Mouse (Mus musculus) gastrocnemius, postnatal 10 days (tissue): ENCODE results near the gene Mrps23. TPM values are rescaled to one million over a fixed set of nuclear protein-coding genes. Genes with fewer than 3 reads are reported as not detected.

Experiments used
- DNase-seq: peaks from one replicate; pipeline ENCODE4 v3.0.0; 2021; ENCODE audit warnings: mixed read lengths
- total RNA-seq, 2 experiments: library from RNA; stranded (reverse); gene quantifications; 2 replicates each; pipeline ENCODE4 v1.2.3; 2021

Mrps23 gene
- total RNA-seq, 2 experiments from 2014 or later = 121 to 133 TPM

GRCm38 (mm10) chr11:88250568-88250967 is 46.4 kb downstream of the Mrps23 start:
- DNase-seq = no peak

DNA sequence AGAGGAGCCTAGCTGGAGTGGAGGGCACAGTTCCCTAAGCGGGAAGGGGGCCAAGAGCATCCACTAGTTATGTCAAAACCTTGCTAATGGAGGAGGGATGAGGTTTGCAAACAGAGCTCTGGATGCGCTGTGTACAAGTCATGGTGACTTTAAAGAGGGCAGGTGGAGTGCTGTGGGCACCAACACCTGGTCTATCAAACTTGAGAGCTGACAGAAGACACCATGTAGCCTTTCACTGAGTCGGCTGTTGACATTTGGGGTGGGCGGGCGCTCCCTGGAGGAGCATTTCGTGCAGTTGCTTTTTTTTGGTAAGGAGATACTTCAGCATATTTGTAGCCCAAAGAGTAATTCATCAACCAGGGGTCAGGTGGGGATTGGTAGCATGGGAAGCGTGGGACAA is 47.1 kb downstream of the Mrps23 start:
- no peak for DNase-seq

- DNase-seq = peak; percentile 95
Measured at GRCm38 (mm10) chr11:88251972-88252766, 48.0 kb downstream of the Mrps23 start.

DNA sequence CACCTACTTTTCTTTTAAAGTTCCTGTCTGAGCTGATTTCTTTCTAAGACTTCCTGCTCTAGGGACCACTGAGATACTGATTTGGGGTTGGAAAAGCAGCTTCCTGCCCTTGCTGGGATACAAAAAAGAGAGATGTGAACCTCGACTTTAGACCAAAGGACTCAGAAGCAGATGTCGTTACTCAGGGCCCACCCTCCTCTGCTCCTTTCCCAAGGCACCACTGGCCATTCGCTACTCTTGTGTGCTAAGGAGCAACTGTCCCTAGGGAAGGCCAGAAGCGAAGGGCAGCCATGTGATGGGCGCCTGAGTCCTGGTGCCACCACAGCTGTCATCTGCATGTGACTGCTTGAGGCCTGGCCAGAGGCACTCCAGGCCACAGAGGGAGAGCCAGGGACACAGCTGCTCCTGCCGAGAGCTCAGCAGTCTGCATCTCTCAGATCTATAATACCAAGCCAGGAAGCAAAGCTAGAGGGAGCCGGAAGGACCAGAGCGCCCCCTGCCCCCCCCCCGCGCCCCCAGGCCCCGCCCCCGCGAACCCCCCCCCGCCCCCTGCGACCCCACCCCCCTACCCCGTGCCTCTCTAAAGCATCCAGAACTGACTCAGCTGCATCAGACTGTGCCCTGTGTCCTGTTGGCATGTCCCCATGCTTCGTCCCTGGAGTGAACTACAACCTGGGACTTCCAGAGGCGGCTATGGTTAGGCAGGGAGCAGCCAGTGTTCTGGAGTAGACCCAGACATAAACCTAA is 48.8 kb downstream of the Mrps23 start:
- DNase-seq = peak; percentile 57

- DNase-seq = no peak
Measured at GRCm38 (mm10) chr11:88253514-88254167, 49.5 kb downstream of the Mrps23 start.

DNA sequence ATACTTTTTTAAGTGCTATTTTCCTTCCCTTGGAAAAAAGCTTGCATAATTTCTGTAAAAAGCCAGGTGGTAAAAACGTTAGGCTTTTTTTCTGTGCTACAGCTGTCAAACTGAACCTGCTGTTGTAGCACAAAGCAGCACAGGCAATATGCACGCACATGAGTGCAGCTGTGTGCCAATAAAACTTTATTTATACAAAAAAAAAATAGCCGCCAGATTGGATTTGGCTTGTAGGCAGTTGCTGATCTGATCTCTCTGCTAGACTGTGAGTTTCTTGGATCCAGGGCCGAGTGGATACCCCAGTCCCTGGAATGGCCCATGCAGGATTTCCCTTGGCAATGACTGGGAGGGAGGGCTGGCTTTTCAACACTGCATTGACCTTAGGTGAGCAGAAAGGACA is 53.5 kb downstream of the Mrps23 start:
- no peak for DNase-seq

- no peak for DNase-seq
Measured at GRCm38 (mm10) chr11:88258212-88258611, 54.0 kb downstream of the Mrps23 start.

DNA sequence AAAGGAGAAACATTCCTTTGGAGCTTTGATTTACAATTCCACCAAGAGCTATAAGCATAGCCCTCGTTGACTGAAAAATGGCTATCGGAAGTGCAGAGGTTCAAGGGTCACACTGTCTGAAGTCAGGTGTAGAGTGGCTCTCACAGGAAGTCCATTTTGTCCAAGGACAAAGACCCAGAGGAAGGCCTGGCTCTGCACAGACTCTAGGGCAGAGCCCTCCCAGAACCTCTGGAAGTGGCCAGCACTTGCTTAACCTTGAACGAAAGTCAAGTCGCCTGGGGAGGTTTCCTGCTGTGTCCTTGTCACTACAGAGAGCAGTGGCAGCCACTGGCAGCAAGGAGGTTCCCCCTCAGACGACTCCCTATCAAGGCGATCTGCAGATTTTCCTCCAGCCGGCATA is 56.3 kb downstream of the Mrps23 start:
- DNase-seq = no peak

Other genes starting within 250 kb of the Mrps23 start
- gene Dynll2, start 216.9 kb upstream of the Mrps23 start, total RNA-seq = 100 to 1,000 TPM; 122 to 139 TPM
- gene Srsf1, start 157.0 kb upstream of the Mrps23 start, total RNA-seq = 100 to 1,000 TPM in 1 of 2 experiments, 10 to 100 TPM in 1; 89.5 to 128 TPM
- gene Vezf1, start 136.1 kb upstream of the Mrps23 start, total RNA-seq = 10 to 100 TPM; 44.0 to 46.4 TPM
- gene Cuedc1, start 106.3 kb upstream of the Mrps23 start, total RNA-seq = 10 to 100 TPM; 50.5 to 60.6 TPM
- gene Ccdc182, start 89.7 kb downstream of the Mrps23 start, total RNA-seq = not detected